Mouse (Mus musculus): Measurements from ENCODE around the gene Inava.
A peak's percentile ranks its signal among the peaks of the same experiment; 100 is the strongest.

Inava gene

GRCm38 (mm10) chr1:136232285-136232926 is 1.7 kb downstream of the Inava start:
- no peak for DNase-seq (ENCODE audit: extremely low spot score, low read depth, low spot score)

DNA sequence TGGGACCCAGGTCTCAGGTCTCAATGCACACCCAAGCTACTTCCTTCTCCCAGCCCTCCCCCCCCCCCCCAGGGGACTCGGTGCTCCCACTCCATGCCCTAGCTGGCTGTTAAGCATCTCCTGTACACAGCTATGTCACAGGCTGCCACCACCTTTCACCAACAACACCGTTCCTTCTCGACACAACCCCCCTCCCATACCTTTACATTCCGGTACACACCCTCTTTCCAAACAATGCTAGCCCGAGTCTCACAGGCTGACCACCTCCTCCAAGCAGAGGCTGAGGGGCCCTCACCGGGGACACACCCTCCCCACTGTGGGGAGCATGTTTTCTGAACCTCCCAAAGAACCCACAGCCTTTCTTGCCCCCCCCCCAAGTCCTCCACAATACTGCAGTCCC is 2.5 kb downstream of the Inava start:
- DNase-seq (ENCODE audit: extremely low spot score, low read depth, low spot score) = no peak

- DNase-seq (ENCODE audit: extremely low spot score, low read depth, low spot score) = no peak
These were observed 3.9 kb downstream of the Inava start for GRCm38 (mm10) chr1:136230201-136230600.

- no peak for DNase-seq (ENCODE audit: extremely low spot score, low read depth, low spot score)
These were observed 5.1 kb downstream of the Inava start for GRCm38 (mm10) chr1:136229040-136229373.

DNA sequence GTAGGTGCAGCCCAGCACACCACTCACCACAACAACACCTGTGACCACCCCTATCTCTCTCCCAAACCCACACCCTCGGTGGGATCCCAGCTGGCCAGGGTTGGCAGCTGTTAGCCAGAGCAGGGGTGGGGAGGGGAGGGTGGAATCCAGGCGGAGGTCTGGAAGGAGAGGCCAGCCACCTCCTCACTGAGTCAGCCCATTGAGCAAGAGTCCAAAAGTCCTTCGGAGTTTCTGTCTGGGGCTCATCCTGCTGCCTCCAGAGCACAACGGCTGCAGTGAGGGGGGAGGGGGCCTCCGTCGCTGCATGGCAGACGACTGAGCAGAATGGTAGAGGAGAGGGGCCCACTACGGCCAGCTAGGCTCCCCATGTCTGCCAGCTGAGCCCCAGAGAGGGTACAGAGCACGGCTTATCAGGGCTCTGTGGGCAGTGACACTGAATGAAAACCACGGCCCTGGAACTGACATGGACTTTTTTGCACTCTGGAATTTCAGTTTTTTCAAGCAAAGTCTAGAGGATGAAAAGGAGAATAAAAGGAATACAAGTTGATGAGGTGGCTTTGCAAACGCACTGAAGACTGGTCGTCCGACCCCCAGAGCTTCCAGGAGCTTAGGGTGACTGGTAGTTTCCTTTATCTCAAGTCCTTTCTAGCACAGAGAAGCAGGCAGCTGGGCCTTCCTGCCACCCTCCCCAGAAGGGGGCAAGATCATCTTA is 5.6 kb downstream of the Inava start:
- no peak for DNase-seq (ENCODE audit: extremely low spot score, low read depth, low spot score)

- no peak for DNase-seq (ENCODE audit: extremely low spot score, low read depth, low spot score)
These were observed 6.2 kb downstream of the Inava start for GRCm38 (mm10) chr1:136227870-136228269.

DNA sequence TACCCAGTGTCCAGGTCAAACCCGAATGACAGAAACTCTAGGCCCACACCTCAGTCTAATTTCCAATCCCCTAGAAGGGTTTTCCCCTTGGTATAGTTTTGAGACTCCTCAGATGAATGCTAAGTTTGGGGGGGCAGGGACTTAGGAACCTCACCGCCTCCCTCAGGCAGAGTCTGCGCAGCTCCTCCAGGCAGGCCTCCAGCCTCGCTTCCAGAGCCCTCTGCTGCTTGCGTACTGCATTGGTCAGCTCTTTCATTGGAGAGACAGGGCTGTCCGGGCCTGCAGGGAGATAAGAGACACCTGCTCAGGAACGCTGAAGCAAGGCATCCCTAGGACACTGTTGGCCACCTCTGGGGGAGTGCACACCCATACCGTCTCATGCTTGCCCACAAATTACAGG is 7.4 kb downstream of the Inava start:
- no peak for DNase-seq (ENCODE audit: extremely low spot score, low read depth, low spot score)

DNA sequence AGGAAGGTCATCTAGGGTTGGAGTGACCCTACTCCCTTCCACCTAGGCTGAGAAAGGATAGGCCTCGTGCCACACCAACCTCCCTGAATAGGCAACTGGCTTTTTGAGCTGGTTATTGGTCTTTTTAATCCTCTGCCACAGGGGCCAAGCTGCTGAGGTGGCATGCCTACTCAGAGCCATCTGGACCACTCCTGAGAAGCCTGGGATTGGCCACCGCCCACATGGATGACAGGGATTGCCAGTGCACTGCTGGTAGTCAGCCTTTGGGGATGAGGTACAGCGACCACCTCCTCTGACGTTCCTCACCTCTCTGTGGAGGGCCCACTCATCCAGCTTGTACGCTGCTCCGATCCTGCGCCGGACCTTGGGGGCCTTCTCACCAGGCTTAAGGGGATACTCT is 8.2 kb downstream of the Inava start:
- no peak for DNase-seq (ENCODE audit: extremely low spot score, low read depth, low spot score)

- DNase-seq (ENCODE audit: extremely low spot score, low read depth, low spot score) = no peak
These were observed 10.2 kb downstream of the Inava start for GRCm38 (mm10) chr1:136223758-136224342.

- no peak for DNase-seq (ENCODE audit: extremely low spot score, low read depth, low spot score)
These were observed 11.7 kb downstream of the Inava start for GRCm38 (mm10) chr1:136222386-136222785.

DNA sequence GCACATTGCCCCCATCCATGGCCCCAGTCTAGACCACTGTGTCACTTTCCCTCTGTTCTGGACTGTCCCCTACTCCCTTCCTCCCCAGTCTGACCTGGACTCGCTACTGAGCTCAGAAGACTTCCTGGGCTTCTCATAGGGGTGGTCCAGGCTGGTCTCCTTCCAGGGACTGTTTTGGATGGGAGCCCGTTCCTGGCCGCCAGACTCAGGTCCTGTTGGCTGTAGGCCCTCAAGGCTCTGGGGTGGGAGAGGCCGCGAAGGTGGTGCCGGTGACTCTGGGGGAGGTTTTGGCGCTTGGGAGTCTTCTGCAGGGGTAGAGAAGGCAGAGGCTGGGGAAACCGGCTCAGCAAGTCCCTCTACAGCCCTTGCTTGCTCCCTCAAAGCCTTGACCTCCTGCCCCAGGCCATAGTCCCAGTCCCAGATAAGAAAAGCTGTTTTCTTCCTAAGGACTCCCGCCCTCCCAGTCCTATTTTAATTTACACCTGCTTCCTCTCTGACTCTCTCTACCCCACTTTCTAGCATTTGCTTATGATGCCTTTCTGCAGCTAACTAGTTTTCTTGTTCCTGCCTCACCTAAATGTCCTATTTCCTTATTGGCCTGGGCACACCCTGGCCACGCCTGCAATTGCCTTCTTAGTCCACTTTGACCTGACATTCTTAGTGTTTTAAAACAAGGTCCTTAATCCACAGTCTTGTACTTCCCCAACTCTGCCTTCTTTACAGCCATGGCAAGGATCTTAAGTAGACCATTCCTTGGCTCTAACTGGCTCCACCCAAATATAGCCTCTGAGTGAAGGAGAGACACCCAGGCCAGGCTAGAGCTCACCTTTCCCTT is 13.8 kb downstream of the Inava start:
- no peak for DNase-seq (ENCODE audit: extremely low spot score, low read depth, low spot score)

GRCm38 (mm10) chr1:136214304-136214703 is 19.8 kb downstream of the Inava start:
- no peak for DNase-seq (ENCODE audit: extremely low spot score, low read depth, low spot score)

GRCm38 (mm10) chr1:136212803-136213202 is 21.3 kb downstream of the Inava start, which contains the start of gene Mroh3:
Mroh3 (minus strand) TSS chr1:136212828.
- no peak for DNase-seq (ENCODE audit: extremely low spot score, low read depth, low spot score)

- DNase-seq (ENCODE audit: extremely low spot score, low read depth, low spot score) = no peak
These were observed 44.0 kb downstream of the Inava start for GRCm38 (mm10) chr1:136190033-136190432.

DNA sequence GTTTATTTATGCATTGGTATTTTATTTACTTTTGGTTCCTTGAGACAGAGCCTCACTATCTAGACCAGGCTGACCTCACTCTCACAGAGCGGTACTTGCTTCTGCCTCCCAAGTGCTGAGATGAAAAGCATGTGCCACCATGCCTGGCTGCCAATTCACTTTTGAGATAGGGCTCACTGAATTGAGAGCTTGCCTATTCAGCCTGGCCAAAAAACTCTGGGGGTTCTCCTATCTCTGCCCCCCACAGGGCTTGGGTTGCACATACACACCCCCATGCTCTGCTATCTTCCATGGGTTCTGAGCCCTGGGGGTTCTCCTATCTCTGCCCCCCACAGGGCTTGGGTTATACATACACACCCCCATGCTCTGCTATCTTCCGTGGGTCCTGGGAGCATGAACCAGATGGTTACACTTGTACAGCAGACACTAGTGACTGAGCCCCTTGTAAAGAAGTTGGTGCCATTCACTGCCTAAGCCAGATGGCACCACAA is 54.5 kb downstream of the Inava start:
- no peak for DNase-seq (ENCODE audit: extremely low spot score, low read depth, low spot score)

DNA sequence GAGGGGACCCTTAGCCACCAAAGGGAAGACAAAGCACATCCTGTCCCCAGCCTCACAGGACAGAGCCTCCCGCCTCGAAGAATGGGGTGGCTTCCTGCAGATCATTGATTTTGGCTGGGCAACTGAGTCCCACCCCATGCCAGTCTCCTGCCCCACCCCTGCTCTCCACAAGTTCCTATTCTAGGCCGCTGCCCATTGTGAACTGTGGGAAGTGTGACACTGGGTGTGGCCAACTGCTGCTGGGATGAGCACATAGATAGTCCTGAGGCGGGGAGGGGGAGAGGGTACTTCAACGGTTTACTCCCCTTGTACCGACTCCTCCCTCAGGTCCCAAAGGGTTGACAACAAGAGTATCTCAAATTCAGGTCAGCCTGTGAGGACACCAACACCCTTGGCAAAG is 55.3 kb downstream of the Inava start:
- no peak for DNase-seq (ENCODE audit: extremely low spot score, low read depth, low spot score)

- DNase-seq (ENCODE audit: extremely low spot score, low read depth, low spot score) = no peak
These were observed 57.0 kb downstream of the Inava start for GRCm38 (mm10) chr1:136177085-136177484.

- peak; percentile 14 for DNase-seq (ENCODE audit: extremely low spot score, low read depth, low spot score)
These were observed 58.9 kb downstream of the Inava start for GRCm38 (mm10) chr1:136175183-136175582.

- no peak for DNase-seq (ENCODE audit: extremely low spot score, low read depth, low spot score)
These were observed 59.9 kb downstream of the Inava start for GRCm38 (mm10) chr1:136174101-136174606.

GRCm38 (mm10) chr1:136172696-136173095 is 61.4 kb downstream of the Inava start:
- no peak for DNase-seq (ENCODE audit: extremely low spot score, low read depth, low spot score)

- DNase-seq (ENCODE audit: extremely low spot score, low read depth, low spot score) = peak; percentile 67
These were observed 64.0 kb downstream of the Inava start for GRCm38 (mm10) chr1:136170109-136170508.

Measured in hindlimb bud, embryonic 11.5 days (tissue).